Mouse (Mus musculus) kidney, adult 18-20 months (tissue): ENCODE data around the gene Fkbp2.

Source experiments
- DNase-seq: peaks from one replicate; pipeline ENCODE4 v3.0.0; 2021

Gene Fkbp2

DNA sequence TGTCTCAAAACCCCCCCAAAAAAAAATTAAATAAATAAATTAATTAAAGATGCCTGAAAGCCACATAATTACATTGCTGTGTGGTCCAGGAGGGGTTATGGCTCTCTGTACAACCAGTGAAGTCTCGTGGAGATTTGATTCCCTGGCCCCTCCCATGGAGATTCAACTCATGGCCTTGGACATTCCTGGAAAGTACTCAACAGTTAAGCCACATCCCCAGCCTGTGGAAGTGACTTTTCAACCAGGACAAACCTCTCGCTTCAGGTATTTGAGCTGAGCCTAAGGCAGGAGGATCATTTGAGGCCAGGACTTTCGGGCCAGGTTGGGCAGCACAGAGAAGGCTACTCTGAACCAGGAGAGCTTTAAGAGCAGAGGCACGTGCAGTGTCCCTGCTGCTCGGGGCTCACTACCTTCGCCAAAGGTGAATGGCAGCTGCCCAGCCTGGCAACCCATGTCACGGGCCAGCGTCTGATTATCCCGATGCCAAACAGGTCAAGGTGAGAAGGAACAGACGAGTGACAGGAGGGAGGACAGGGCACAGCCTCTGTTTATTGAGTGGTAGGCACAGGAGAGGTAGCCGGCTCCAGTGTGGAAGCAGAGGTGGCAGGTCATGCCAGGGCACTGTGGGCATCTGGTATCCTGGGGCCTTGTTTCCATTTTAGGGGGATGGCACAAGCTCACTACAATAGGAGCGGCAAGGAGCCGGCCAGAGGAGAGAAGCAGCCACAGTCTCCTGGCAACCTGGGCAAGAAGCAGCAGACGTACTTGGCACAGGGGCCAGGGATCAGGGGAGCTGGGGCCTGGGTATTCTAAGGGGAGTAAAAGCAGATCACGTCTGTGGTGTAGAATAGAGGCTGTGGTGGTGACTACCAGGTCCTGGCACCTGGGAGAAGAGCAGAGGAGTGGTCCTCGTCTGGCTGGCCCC, 42.5 kb downstream of the Fkbp2 start:
- DNase-seq: no peak

DNA sequence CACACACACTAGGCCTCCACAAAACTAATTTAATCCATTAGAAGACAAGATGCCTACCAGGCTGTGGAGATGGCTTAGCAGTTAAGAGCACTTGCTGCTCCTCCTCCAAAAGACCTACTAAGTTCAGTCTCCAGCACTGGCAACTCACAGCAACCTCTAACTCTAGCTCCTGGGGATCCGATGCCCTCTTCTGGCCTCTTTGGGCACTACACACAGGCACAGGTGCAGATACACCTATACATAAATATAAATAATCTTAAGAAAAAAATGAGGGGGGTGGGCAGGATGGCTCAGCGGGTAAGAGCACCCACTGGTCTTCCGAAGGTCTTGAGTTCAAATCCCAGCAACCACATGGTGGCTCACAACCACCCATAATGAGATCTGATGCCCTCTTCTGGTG, 44.0 kb downstream of the Fkbp2 start:
- no peak for DNase-seq

DNA sequence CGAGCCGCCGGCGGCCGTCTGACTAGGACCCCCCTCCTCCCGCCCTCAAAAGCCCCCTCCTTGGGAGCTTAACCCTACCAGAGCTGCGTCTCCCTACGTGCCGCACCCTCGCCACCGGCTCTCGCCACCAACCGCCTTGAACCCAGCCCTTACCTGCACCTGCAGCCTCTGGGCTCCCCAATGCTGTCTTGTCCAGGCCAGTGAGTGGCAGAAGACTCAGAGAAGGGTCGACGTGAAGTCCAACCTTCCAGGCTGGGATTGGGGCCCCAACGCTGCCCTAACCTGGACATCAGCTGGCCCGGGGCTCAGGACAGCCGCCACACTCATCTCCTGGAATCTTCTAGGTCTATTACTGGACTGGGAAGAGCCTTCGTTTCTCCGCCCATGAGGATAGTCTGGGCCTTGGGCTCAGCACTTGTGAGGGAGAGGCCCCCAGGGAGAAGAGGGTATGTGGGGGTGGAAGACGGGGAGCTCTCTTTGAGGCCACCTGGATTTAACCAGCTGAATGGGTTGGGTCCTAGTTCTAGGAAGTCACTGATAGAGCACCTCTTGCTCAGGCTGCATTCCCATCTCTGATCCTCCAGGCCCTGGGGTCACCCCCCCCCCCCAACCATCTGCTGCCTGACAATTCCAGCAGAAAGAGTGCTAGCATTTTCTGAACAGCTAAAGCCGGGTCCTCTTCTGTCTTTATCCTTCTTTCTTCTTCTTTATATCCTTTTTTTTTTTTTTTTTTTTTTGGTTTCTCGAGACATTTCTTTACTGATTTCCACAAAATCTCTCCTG, 45.9 kb downstream of the Fkbp2 start, which contains the start of gene Kcnk4:
TSS of gene Kcnk4 (minus strand) at position 321 of the 783 bp plus-strand sequence.
- DNase-seq: no peak

DNA sequence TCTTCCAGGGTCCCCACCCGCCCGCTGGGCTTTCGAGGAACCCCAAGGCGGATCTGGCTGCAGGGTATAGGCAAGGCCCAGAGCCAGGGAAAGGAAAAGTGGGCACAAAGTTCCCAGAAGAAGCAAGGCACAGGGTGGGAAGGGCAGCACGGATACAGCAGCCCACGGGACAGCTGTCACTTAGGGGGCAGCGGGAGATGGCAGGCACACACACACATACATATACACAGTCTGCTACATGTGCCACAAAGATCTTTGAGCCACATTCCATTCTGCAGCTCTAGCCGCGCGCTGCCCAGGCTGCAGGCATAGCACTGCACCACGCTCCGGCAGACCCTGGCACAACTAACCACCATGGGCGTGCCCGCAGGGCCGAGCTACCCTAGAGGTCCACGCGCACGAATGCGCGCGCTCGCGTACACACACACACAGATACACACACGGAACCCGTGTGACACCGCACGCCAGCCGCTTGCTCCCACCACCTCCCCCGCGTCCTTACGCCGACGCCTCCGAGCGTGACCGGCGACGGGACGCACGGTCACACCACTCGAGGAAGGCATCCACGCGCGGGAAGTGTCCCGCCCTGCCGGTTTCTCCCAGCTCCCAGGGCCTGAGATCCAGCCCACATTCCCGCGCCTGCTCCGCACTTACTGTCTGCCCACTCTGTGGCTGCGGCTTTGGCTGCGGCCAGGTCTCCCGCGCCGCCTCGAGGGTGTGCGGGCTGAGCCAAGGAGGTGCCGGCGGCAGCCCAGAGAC, 46.7 kb downstream of the Fkbp2 start:
- DNase-seq: peak; percentile 44

DNA sequence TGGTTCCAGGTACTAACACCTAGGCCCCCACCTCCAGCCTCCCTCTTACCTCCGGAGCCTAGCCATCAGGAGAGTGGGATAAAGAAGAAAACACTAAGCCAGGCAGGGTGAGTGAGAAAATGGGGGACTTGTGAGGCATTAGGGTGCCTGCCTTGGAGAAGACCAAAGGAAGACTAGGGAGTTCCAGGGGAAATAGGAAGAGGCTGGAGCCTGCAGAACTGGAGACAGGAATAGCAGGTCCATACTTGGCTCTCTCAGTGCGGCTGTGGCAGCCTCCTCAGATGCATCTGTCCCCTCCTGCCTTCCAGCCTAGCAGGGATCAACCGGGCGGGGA, 47.2 kb downstream of the Fkbp2 start:
- DNase-seq: no peak

DNA sequence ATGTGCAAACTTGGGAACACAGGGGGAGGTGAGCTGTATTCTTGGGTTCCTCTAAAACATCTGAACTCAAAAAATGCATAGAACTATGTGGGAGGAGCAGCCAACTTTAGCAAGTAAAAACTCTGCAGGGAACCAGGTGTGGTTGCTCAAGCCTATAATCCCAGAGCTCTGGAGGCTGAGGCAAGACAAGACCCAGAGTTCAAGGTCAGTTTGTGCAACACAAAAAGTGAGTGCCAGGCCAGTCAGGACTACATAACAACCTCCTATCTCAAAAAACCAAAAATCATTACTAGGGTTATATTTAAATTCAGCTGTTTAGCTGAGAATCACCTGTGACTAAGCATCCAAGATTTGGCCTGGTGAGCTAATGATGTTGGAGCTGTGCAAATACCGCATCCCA, 48.3 kb downstream of the Fkbp2 start:
- DNase-seq: no peak

DNA sequence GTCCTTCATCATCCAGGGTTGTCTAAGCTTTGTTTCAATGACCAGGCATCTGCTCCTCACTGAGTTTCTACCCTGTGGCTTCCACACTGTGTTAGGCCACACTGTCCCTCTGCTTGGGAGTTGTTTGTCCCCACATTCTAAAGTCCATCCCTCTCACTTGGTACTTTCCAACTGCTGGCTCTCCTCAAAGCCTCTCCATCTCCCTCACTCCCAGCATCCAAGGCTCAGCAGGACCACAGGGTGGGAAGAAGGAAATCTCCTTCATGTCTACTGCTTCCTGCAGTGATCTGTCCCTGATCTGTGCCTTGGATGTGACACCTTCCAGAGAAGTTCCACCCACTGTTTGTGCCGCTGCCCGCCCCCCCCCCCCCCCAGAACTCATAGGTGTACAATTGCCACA, 49.3 kb downstream of the Fkbp2 start:
- no peak for DNase-seq

DNA sequence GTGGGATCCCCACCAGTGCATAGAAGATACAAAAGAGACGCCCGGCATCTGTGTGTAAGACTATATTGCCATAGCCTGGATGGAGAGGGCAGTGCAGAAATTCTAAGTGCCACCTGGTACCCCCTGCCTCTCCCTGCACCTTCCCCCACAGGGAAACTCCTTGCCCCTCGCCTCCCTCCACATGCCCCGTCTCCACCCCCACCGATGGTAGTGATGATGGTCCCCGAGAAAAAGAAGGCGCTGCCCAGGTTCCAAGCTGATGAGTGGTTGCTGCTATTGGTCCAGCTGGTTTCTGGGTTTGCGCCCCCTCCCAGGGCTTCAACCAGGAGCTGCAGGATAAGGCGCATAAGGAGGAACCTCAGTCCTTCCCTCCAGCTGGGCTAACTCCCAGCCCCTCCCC, 52.2 kb downstream of the Fkbp2 start:
- DNase-seq: no peak
